20 mouse cellular contexts compared by ENCODE assay signal in the genomic region with DNA sequence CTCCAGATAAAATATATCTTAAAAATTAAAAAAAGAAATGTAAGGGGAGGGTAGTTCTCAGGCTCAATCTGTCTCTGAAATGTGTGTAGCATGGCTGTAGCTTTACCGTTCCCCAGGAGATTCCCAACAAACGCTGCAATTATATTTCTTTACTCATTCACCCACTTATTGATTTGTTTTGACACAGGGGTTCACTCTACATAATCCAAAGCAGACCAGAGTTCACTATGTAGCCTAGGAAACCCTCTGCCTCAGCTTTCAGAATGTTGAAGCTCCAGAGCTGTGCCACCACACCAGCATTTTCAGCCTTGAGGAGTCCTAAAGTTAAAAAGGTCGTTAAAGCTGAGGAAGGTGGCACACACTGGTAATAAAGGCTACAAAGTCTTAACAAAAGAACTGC.
"Had no signal": no experiment of that assay in that cellular context is flagged by ENCODE, and none has a peak within 500 bp of the region (broad histone marks: within the 10 kb centered on the region; RNA-seq: fewer than 3 reads in every experiment).

No protein-coding gene starts in this region.

- H3K36me3 ChIP-seq: limb, embryonic 10.5 days; limb, embryonic 13.5 days; midbrain, embryonic 10.5 days; midbrain, embryonic 13.5 days; neural tube, embryonic 13.5 days had no signal

- H3K27me3 ChIP-seq: limb, embryonic 13.5 days had no signal

- H3K9ac ChIP-seq: limb, embryonic 13.5 days; liver, embryonic 14.5 days; midbrain, embryonic 13.5 days; neural tube, embryonic 13.5 days had no signal

- H3K9me3 ChIP-seq: limb, embryonic 10.5 days; limb, embryonic 13.5 days; midbrain, embryonic 10.5 days; midbrain, embryonic 13.5 days; neural tube, embryonic 13.5 days had no signal

- H3K4me1 ChIP-seq: limb, embryonic 10.5 days; limb, embryonic 13.5 days; midbrain, embryonic 13.5 days; neural tube, embryonic 13.5 days had no signal

- DNase-seq: kidney, adult 2 months; kidney, postnatal 25 days; layer of hippocampus, adult 9-11 months; lung, adult 2 months; retina, postnatal 1 day; right cerebral cortex, postnatal 25 days; thymus, adult 18-20 months; thymus, postnatal 36 days had no signal

- H3K4me3 ChIP-seq: layer of hippocampus, adult 2 months; limb, embryonic 10.5 days; limb, embryonic 13.5 days; megakaryocyte, embryonic 14.5 days; midbrain, embryonic 10.5 days; midbrain, embryonic 13.5 days; myocyte; neural tube, embryonic 13.5 days had no signal

- H3K27ac ChIP-seq: kidney, postnatal 0 days; limb, embryonic 10.5 days; limb, embryonic 13.5 days; liver, embryonic 14.5 days; midbrain, embryonic 10.5 days; midbrain, embryonic 13.5 days; neural tube, embryonic 13.5 days had no signal

- H3K4me2 ChIP-seq: limb, embryonic 13.5 days; midbrain, embryonic 13.5 days; neural tube, embryonic 13.5 days had no signal

- ATAC-seq: intestine, postnatal 0 days; midbrain, embryonic 13.5 days; midbrain, embryonic 16.5 days had no signal
